Mouse (Mus musculus) CH12.LX (cell line): ENCODE measurements around the gene R3hdm2. TPM values are rescaled to one million over a fixed set of nuclear protein-coding genes. Genes with fewer than 3 reads are reported as not detected.

Source experiments
- DNase-seq: peaks from one replicate; pipeline ENCODE4 v3.0.0-alpha.2; 2013; ENCODE audit errors: extremely low read depth
- H3K27ac ChIP-seq: 2 replicates; pipeline ENCODE4 v1.5.1; 2012; ENCODE audit warnings: low read depth, mild to moderate bottlenecking, control low read depth, moderate library complexity; ENCODE audit not compliant: insufficient read depth
- H3K27me3 ChIP-seq: replicated peaks from 2 replicates; pipeline ENCODE3; 2012; ENCODE audit warnings: inconsistent platforms
- H3K36me3 ChIP-seq, 2 experiments: replicated peaks in 1 of 2; 2 replicates each; pipeline versions ENCODE3 to v1.6.1; 2012; ENCODE audit warnings: inconsistent platforms in 1 of 2, low read length in 1 of 2, mild to moderate bottlenecking in 1 of 2, mixed read lengths in 1 of 2, moderate library complexity in 1 of 2; ENCODE audit not compliant: control insufficient read depth in 1 of 2, insufficient read depth in 1 of 2
- H3K4me1 ChIP-seq, 2 experiments: 2 replicates each; pipeline ENCODE4 v1.6.1; 2012; ENCODE audit warnings: inconsistent platforms in 1 of 2, moderate library complexity in 1 of 2; ENCODE audit not compliant: insufficient read depth in 2 of 2, control insufficient read depth in 1 of 2
- H3K4me2 ChIP-seq: 2 replicates; pipeline ENCODE4 v1.6.1; 2012; ENCODE audit warnings: low read depth, mild to moderate bottlenecking, control low read depth; ENCODE audit not compliant: poor library complexity, insufficient read depth, severe bottlenecking
- H3K4me3 ChIP-seq, 3 experiments: fragments of 150-350 bp in 1 of 3; sonication (generic) in 1 of 3; replicated peaks in 1 of 3; 2 replicates each; pipeline versions ENCODE3 to v1.5.1; 2011 to 2012; ENCODE audit warnings: low read depth in 2 of 3, low read length in 2 of 3, mild to moderate bottlenecking in 2 of 3, moderate library complexity in 2 of 3, control low read depth in 1 of 3, improper control_type of control experiment in 1 of 3, inconsistent platforms in 1 of 3, mixed read lengths in 1 of 3; ENCODE audit not compliant: poor library complexity in 1 of 3
- H3K79me2 ChIP-seq: replicated peaks from 2 replicates; pipeline ENCODE4 v1.6.1; 2012; ENCODE audit warnings: mild to moderate bottlenecking, moderate library complexity; ENCODE audit not compliant: control insufficient read depth, poor library complexity, insufficient read depth, severe bottlenecking; ENCODE audit errors: extremely low read depth
- H3K9ac ChIP-seq: 2 replicates; pipeline ENCODE4 v1.6.1; 2012; ENCODE audit warnings: low read depth, mild to moderate bottlenecking, control low read depth, moderate library complexity; ENCODE audit not compliant: insufficient read depth
- H3K9me3 ChIP-seq: replicated peaks from 2 replicates; pipeline ENCODE3; 2012; ENCODE audit warnings: low read length, inconsistent platforms, mixed read lengths
- E2F4 ChIP-seq: IDR thresholded peaks from 2 replicates; pipeline ENCODE4 v1.6.1; 2011; ENCODE audit warnings: low read depth, low read length, improper control_type of control experiment; ENCODE audit not compliant: insufficient replicate concordance
- EP300 ChIP-seq: IDR thresholded peaks from 2 replicates; pipeline ENCODE4 v1.6.1; 2011; ENCODE audit warnings: low read length, improper control_type of control experiment
- ETS1 ChIP-seq: conservative IDR thresholded peaks from 2 replicates; pipeline ENCODE4 v1.6.1; 2012; ENCODE audit warnings: low read depth, mild to moderate bottlenecking, inconsistent platforms, low read length, improper control_type of control experiment, moderate library complexity
- GABPA ChIP-seq: IDR thresholded peaks from 2 replicates; pipeline ENCODE4 v1.6.1; 2012; ENCODE audit warnings: low read depth, low read length, improper control_type of control experiment, inconsistent platforms; ENCODE audit not compliant: insufficient replicate concordance
- HCFC1 ChIP-seq: IDR thresholded peaks from 2 replicates; pipeline ENCODE4 v1.6.1; 2012; ENCODE audit warnings: low read depth, mild to moderate bottlenecking, inconsistent platforms, low read length, improper control_type of control experiment
- IRF4 ChIP-seq: IDR thresholded peaks from 2 replicates; pipeline ENCODE4 v1.6.1; 2014; ENCODE audit warnings: low read depth, mild to moderate bottlenecking, inconsistent platforms, low read length, improper control_type of control experiment
- JUND ChIP-seq: conservative IDR thresholded peaks from 2 replicates; pipeline ENCODE4 v1.6.1; 2011; ENCODE audit warnings: low read depth, low read length, improper control_type of control experiment
- KAT2A ChIP-seq: IDR thresholded peaks from 2 replicates; pipeline ENCODE4 v1.6.1; 2012; ENCODE audit warnings: low read length, improper control_type of control experiment, inconsistent platforms; ENCODE audit not compliant: insufficient replicate concordance
- MXI1 ChIP-seq: IDR thresholded peaks from 2 replicates; pipeline ENCODE4 v1.6.1; 2011; ENCODE audit warnings: mild to moderate bottlenecking, low read depth, low read length, improper control_type of control experiment
- POLR2AphosphoS2 ChIP-seq: IDR thresholded peaks from 2 replicates; pipeline ENCODE4 v1.6.1; 2011; ENCODE audit warnings: low read depth, low read length, improper control_type of control experiment
- TBP ChIP-seq: conservative IDR thresholded peaks from 2 replicates; pipeline ENCODE4 v1.6.1; 2011; ENCODE audit warnings: low read depth, low read length, improper control_type of control experiment
- UBTF ChIP-seq: IDR thresholded peaks from 2 replicates; pipeline ENCODE4 v1.6.1; 2012; ENCODE audit warnings: low read depth, mild to moderate bottlenecking, inconsistent platforms, low read length, improper control_type of control experiment, moderate library complexity
- USF2 ChIP-seq: conservative IDR thresholded peaks from 2 replicates; pipeline ENCODE4 v1.6.1; 2011; ENCODE audit warnings: low read depth, low read length, improper control_type of control experiment
- ZC3H11A ChIP-seq: IDR thresholded peaks from 2 replicates; pipeline ENCODE4 v1.6.1; 2012; ENCODE audit warnings: low read depth, mild to moderate bottlenecking, inconsistent platforms, low read length, improper control_type of control experiment
- ZMIZ1 ChIP-seq: IDR thresholded peaks from 2 replicates; pipeline ENCODE4 v1.6.1; 2012; ENCODE audit warnings: low read depth, mild to moderate bottlenecking, inconsistent platforms, low read length, improper control_type of control experiment
- ZNF384 ChIP-seq: IDR thresholded peaks from 2 replicates; pipeline ENCODE4 v1.6.1; 2012; ENCODE audit warnings: low read depth, low read length, improper control_type of control experiment, inconsistent platforms
- dilution Hi-C: fragments of 300-500 bp; cut with MboI; formaldehyde crosslinking; loops from 2 replicates; pipeline ENCODE4 v1.14.3; 2020; ENCODE audit warnings: low sequenced_read_pairs; ENCODE audit not compliant: extremely low pct_unique_long_range_greater_than_20kb, extremely low pct_ligation_motif_present
- in situ Hi-C: fragments of 300-500 bp; cut with MboI; formaldehyde crosslinking; loops from 3 replicates; pipeline ENCODE4 v1.14.3; 2019; ENCODE audit warnings: low sequenced_read_pairs, low pct_ligation_motif_present, low pct_unique_long_range_greater_than_20kb, mixed read lengths
- polyA plus RNA-seq: library from polyadenylated mRNA; unstranded; fragments of >175 nt; gene quantifications from 2 replicates; pipeline ENCODE4 v1.2.1, GENCODE M21; 2012; ENCODE audit warnings: low read depth; ENCODE audit not compliant: insufficient read length
- total RNA-seq, 2 experiments: library from RNA; depleted of rRNA; stranded (reverse); fragments of 300-350 nt in 1 of 2; fragments of >200 nt in 1 of 2; gene quantifications; 2 replicates each; pipeline ENCODE4 v1.2.3; 2012 to 2014

R3hdm2 gene
- total and polyA plus RNA-seq, 3 experiments, result 7.0 to 23.6 (median 8.7) TPM

GRCm38 (mm10) chr10:127490160-127491127 is 110.3 kb downstream of the R3hdm2 start:
- DNase-seq, result no peak
- Histone ChIP-seq H3K27ac (no peak overlapping the region), H3K4me1 (peaks cover 0 to 3% of the 10 kb centered on the region in 2 experiments; a peak in 1 of 4 replicates), H3K9me3 (no peaks in the 10 kb centered on the region), H3K9ac (no peak overlapping the region), H3K79me2 (no peaks in the 10 kb centered on the region), H3K36me3 (peaks cover 51 to 85% of the 10 kb centered on the region in 2 experiments), H3K27me3 (no peaks in the 10 kb centered on the region), H3K4me3 (no peak overlapping the region)
- dilution Hi-C loops (no loop called here), in situ Hi-C loops (no loop called here)
- no peak for TF ChIP-seq ZNF384
- TF ChIP-seq POLR2AphosphoS2, result no peak
- TF ChIP-seq EP300, result no peak
- TF ChIP-seq ETS1, result no peak
- TF ChIP-seq ZC3H11A, result no peak
- TF ChIP-seq, all 38 proteins: peak for 0
- no peak overlapping the region for H3K4me2 ChIP-seq

DNA sequence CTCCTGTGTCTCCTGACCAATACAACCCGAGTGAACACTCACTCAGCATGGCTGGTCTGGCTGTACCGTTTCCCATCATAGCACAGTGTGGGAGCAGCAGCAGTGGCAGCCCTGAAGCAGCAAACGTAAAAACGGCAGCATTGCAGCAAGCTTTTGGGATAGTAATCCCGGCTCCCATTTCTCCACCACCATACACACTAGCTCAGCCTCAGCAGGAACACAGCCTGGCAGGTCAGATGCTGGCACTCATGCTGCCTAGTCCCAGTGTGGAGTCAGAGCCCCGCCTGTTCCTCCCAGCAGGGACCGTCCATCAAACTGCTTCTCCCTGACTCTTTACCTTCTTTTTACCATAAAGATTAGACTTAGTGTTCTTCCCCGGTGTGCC is 111.0 kb downstream of the R3hdm2 start:
- in situ Hi-C loops (no loop called here), dilution Hi-C loops (no loop called here)
- no peaks in the 10 kb centered on the region for H3K79me2 ChIP-seq
- H3K36me3 ChIP-seq, result peaks cover 52 to 87% of the 10 kb centered on the region in 2 experiments
- peaks cover 0 to 2% of the 10 kb centered on the region in 2 experiments; a peak in 1 of 4 replicates for H3K4me1 ChIP-seq
- H3K4me3 ChIP-seq, result no peak overlapping the region
- no peak overlapping the region for H3K9ac ChIP-seq
- DNase-seq, result no peak
- no peak for TF ChIP-seq HCFC1
- no peak for TF ChIP-seq KAT2A
- TF ChIP-seq GABPA, result no peak
- TF ChIP-seq IRF4, result no peak
- TF ChIP-seq ZMIZ1, result no peak
- TF ChIP-seq UBTF, result no peak
- no peak for TF ChIP-seq ETS1
- no peak for TF ChIP-seq MXI1
- no peak for TF ChIP-seq E2F4
- TF ChIP-seq JUND, result no peak
- no peak for TF ChIP-seq USF2
- TF ChIP-seq TBP, result no peak
- no peaks in the 10 kb centered on the region for H3K9me3 ChIP-seq
- H3K27me3 ChIP-seq, result no peaks in the 10 kb centered on the region
- H3K27ac ChIP-seq, result no peak overlapping the region
- H3K4me2 ChIP-seq, result no peak overlapping the region
